Mouse (Mus musculus) forebrain, embryonic 12.5 days (tissue): ENCODE measurements around the gene Prex1. TPM values are rescaled to one million over a fixed set of nuclear protein-coding genes. Genes with fewer than 3 reads are reported as not detected.

Source experiments
- ATAC-seq: fragments of 200-750 bp; cut with Nextera tagmentation; 2 replicates; pipeline ENCODE4 v1.8.0; 2017; ENCODE audit warnings: moderate TSS enrichment; ENCODE audit not compliant: low FRiP score
- H3K27ac ChIP-seq: fragments of 300-500 bp; sonication (generic); 2 replicates; pipeline ENCODE4 v1.5.1; 2016; ENCODE audit warnings: mild to moderate bottlenecking
- H3K27me3 ChIP-seq: fragments of 300-500 bp; sonication (generic); 2 replicates; pipeline ENCODE4 v1.6.1; 2016; ENCODE audit warnings: mild to moderate bottlenecking
- H3K36me3 ChIP-seq: fragments of 300-500 bp; sonication (generic); replicated peaks from 2 replicates; pipeline ENCODE4 v1.6.1; 2016; ENCODE audit warnings: mild to moderate bottlenecking
- H3K4me1 ChIP-seq: fragments of 300-500 bp; sonication (generic); 2 replicates; pipeline ENCODE4 v1.6.1; 2016
- H3K4me2 ChIP-seq: fragments of 300-500 bp; sonication (generic); 2 replicates; pipeline ENCODE4 v1.6.1; 2016; ENCODE audit warnings: mild to moderate bottlenecking, moderate library complexity
- H3K4me3 ChIP-seq: fragments of 300-500 bp; sonication (generic); replicated peaks from 2 replicates; pipeline ENCODE4 v1.5.1; 2016; ENCODE audit warnings: mild to moderate bottlenecking
- H3K9ac ChIP-seq: fragments of 300-500 bp; sonication (generic); 2 replicates; pipeline ENCODE4 v1.6.1; 2016; ENCODE audit warnings: mild to moderate bottlenecking
- H3K9me3 ChIP-seq: fragments of 300-500 bp; sonication (generic); 2 replicates; pipeline ENCODE4 v1.6.1; 2016
- WGBS: fragments of 180-500 bp; shearing (Covaris S2); methylation state at CpG from one replicate; pipeline ENCODE4 v1.1.7; 2016; 5-methylcytosine and 5-hydroxymethylcytosine counted together
- polyA plus RNA-seq: library from polyadenylated mRNA; unstranded; fragments of >200 nt; fragmentation: Nextera tagmentation; extraction: Ambion mirVana; gene quantifications from 2 replicates; pipeline ENCODE4 v1.2.1, GENCODE M21; 2016

The Prex1 gene
- polyA plus RNA-seq, 1 experiment from 2014 or later = 29.9 TPM

DNA sequence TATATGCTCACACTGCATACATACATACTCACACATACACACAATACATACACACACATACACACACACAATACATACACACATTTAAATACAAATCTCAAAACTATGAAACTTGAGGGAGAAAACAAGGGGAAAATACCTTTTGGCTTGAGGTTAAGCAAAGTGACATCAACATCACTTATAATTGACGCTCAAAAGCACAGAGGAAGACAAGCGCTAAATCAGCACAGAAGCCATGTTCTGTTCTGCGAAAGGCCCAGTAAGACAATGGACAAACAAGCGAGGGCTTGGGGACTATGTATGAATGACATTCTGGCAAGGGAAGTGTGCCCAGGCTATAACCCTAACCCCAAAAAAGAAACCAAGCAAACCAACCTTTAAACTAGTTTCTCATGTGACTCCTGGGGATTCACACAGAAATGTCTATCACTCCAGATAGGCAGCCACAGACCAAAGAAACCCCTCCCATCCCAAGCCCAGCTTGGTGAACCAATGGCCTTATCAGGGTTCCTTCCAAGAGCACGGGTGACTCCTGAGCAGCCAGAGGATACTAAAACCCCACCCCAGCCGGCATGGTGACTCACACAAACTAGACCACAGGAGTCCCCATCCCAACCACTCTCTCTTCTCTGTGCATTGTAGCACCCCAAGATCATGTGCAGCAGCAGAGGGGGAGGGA lies 48.2 kb downstream of the Prex1 start:
- Histone ChIP-seq H3K4me2 (no peak overlapping the region), H3K9ac (no peak overlapping the region), H3K4me1 (peaks cover 78% of the 10 kb centered on the region), H3K27ac (no peak overlapping the region), H3K9me3 (no peaks in the 10 kb centered on the region), H3K4me3 (no peak overlapping the region), H3K27me3 (no peaks in the 10 kb centered on the region), H3K36me3 (no peaks in the 10 kb centered on the region)
- 79% methylated on average over 6 of the region's 6 CpGs for WGBS
- ATAC-seq = no peak

DNA sequence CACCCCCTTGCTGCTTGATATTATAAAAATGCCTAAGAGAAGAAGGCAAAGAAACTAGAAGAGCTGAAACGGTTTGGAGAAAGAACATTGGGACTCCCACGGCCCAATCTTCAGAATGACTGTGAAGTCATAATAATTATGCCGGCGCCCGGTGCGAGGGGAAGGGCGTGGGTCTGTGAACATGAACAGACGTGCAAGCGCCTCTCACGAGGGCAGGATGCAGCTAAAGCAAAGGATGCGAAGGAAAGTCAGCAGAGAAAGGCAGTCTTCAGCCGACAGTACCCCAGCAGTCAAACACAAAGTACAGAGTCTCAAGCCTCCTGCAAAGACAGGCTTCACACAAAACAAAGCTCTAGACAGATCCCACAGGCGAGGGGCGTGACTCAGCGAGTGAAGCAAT lies 49.1 kb downstream of the Prex1 start:
- H3K27me3 ChIP-seq = no peaks in the 10 kb centered on the region
- 78% methylated on average over 15 of the region's 15 CpGs for WGBS
- no peak for ATAC-seq
- no peak overlapping the region for H3K4me3 ChIP-seq
- H3K36me3 ChIP-seq = no peaks in the 10 kb centered on the region
- peaks cover 70% of the 10 kb centered on the region for H3K4me1 ChIP-seq
- H3K9me3 ChIP-seq = no peaks in the 10 kb centered on the region
- no peak overlapping the region for H3K9ac ChIP-seq
- no peak overlapping the region for H3K27ac ChIP-seq
- H3K4me2 ChIP-seq = no peak overlapping the region

DNA sequence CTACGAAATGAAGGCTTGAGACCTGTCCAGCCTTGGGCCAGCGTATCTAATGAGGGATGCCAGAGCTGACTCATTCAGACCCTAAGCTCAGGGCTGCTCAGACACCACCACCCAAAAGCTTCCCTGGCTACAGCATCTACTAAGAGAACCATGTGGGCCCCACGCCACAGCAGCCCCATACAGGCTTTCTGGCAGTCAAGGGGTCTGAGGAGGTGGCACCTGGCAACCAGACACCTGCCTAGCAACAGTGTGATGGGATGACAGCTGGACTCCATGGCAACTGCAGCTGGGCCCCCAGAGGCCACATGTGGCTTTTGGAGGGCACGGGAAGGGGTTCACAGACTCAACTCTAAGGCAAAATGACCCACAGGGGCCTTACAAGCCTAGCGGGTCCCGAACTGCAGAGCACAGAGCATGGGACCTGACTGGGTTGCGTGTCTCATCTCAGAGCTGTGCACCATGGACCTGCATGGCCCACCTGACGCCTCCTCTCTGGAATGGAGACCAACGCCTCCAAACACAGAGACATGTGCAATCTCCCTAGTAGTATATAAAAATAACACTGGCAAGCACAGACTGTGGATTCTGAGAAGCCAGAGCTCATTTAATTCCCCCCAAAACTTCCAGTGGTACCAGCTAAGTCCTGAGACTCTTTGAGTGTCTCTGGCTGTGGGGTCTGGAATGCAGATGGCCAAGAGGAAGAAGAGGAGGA lies 50.2 kb downstream of the Prex1 start:
- no peak overlapping the region for H3K9ac ChIP-seq
- H3K4me1 ChIP-seq = peaks cover 62% of the 10 kb centered on the region
- ATAC-seq = peak; percentile 43
- H3K27ac ChIP-seq = peak overlapping the region; percentile 51
- H3K36me3 ChIP-seq = no peaks in the 10 kb centered on the region
- no peak overlapping the region for H3K4me3 ChIP-seq
- 64% methylated on average over 9 of the region's 9 CpGs for WGBS
- no peaks in the 10 kb centered on the region for H3K9me3 ChIP-seq
- no peaks in the 10 kb centered on the region for H3K27me3 ChIP-seq
- H3K4me2 ChIP-seq = peak overlapping the region; percentile 16; the same call in 1 of the 2 replicates

DNA sequence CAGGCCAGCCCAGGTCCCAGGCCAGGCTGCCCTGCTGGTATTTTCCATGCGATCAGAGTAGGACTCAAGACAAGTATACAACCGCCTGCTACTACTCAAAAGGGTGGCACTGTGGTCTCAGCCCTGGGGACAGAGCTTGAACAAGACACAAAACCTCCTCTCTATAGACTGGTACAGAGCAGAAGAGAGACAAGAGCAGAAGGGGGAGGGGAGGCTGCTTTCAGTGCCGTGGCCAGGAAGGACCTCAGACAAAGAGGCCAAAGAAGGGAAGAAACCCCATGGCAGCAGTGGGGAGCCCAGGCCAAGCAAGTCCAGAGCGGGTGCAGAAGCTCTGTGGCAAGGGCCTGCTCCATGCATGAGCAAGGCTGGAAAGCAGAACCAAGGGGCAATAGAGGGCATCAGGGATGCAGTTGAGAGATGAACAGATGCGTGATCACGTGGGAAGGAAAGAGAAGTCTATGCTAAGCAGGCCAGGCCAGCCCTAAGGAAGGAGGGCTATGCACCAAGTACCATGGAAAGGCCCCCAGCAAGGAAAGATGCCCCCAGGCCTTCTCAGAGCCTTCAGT lies 51.0 kb downstream of the Prex1 start:
- 58% methylated on average over 6 of the region's 6 CpGs for WGBS
- H3K4me3 ChIP-seq = no peak overlapping the region
- no peaks in the 10 kb centered on the region for H3K27me3 ChIP-seq
- no peaks in the 10 kb centered on the region for H3K9me3 ChIP-seq
- ATAC-seq = no peak
- H3K9ac ChIP-seq = no peak overlapping the region
- no peak overlapping the region for H3K4me2 ChIP-seq
- H3K27ac ChIP-seq = peak overlapping the region; percentile 51; the same call in 1 of the 2 replicates
- peaks cover 62% of the 10 kb centered on the region for H3K4me1 ChIP-seq
- no peaks in the 10 kb centered on the region for H3K36me3 ChIP-seq

DNA sequence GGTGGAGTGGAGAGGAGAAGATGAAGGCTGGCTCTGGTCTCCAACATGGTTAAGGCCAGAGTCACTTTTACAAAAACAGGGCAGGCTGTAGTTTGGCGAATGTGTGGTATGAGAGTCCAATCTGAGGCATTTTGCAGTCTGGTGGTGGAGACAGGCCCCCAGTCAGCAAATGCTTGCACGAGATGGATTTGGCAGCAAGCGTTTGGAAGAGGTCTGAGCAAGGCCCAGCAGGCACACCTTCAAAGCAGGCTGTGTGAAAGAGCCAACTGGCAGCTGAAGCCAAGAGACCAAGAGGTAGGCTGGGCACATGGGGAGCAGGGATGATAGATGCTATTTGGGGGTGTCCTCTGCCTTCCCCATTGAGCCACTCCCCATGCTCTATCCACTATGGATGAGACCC lies 51.7 kb downstream of the Prex1 start:
- H3K36me3 ChIP-seq = no peaks in the 10 kb centered on the region
- H3K9me3 ChIP-seq = no peaks in the 10 kb centered on the region
- no peak for ATAC-seq
- H3K4me2 ChIP-seq = no peak overlapping the region
- H3K4me1 ChIP-seq = peaks cover 62% of the 10 kb centered on the region
- H3K27ac ChIP-seq = no peak overlapping the region
- 89% methylated on average over 3 of the region's 3 CpGs for WGBS
- no peaks in the 10 kb centered on the region for H3K27me3 ChIP-seq
- H3K4me3 ChIP-seq = no peak overlapping the region
- H3K9ac ChIP-seq = no peak overlapping the region

DNA sequence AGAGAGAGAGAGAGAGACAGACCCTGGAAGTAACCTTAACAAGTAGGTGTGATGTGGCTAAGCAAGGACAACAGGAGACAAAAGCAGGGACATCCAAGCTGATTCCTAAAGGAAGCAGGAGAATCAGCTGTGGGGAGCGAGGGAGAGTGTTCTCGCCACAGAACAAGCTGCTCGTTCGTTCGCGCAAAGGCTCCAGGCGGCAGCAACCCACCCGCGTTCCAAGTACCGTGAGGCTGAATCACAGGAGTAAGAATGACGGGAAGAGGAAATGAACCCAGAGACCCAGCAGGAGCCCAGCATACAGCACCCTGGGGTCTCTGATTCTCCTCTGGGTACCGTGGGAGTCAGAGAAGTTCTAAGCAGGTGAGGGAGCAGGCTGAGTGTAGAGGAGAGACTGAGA lies 52.1 kb downstream of the Prex1 start:
- Histone ChIP-seq H3K4me1 (peaks cover 67% of the 10 kb centered on the region), H3K27ac (no peak overlapping the region), H3K9me3 (no peaks in the 10 kb centered on the region)

DNA sequence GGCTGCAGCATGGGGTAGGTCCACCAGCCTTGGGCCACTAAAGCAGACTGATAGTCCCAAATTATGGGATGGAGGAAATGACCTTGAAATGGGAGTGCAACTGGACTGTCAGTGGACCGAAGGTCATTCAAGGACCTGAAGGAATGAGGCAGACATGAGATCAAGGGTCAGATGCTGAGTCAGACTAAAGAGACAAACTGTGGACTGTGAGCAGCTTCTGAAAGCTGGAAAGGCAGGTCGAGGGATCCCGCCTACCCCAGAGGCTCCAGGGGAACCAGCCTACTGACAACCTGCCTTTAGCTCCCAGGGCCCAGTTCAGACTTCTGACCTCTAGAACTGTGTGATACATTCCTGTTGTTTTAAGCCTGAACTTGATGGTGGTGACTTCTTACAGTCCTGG lies 55.3 kb downstream of the Prex1 start:
- H3K36me3 ChIP-seq = no peaks in the 10 kb centered on the region
- no peaks in the 10 kb centered on the region for H3K9me3 ChIP-seq
- peaks cover 71% of the 10 kb centered on the region for H3K4me1 ChIP-seq
- H3K9ac ChIP-seq = no peak overlapping the region
- no peak overlapping the region for H3K4me2 ChIP-seq
- H3K27me3 ChIP-seq = no peaks in the 10 kb centered on the region
- WGBS = 90% methylated on average over 3 of the region's 3 CpGs
- H3K27ac ChIP-seq = no peak overlapping the region
- no peak for ATAC-seq
- H3K4me3 ChIP-seq = no peak overlapping the region

More for the DNA sequence above, 52.1 kb downstream of the Prex1 start:
- Histone ChIP-seq H3K9ac (no peak overlapping the region), H3K4me3 (no peak overlapping the region), H3K36me3 (no peaks in the 10 kb centered on the region), H3K4me2 (no peak overlapping the region), H3K27me3 (no peaks in the 10 kb centered on the region)
- ATAC-seq = no peak
- WGBS = 81% methylated on average over 12 of the region's 12 CpGs

DNA sequence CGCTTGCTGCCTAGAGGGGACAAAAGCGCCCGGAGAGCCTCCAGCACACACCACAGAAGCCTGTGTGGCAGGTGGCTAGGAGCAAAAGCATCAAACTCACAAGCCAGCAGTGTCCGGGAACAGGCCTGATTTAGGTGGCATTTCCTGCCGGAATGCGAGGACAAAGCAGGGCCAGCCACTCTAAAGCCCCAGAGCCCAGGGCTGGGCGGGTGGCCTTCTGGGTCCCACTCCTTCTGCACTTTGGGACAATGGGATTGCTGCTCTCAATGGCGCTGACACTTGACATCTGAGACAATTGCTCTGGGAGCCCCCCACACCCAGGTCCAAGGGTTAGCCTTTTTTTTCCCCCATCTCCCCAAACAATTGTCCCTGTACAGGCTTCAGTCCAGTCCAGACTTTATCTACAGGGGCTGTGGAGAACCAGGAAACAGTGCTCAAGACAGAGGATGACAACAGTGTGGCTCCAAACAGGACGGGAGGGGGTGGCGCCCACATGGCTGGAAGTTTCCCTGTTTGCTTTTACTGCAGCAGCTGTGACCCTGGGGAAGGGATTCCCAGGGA lies 56.1 kb downstream of the Prex1 start:
- WGBS = 26% methylated on average over 10 of the region's 10 CpGs

DNA sequence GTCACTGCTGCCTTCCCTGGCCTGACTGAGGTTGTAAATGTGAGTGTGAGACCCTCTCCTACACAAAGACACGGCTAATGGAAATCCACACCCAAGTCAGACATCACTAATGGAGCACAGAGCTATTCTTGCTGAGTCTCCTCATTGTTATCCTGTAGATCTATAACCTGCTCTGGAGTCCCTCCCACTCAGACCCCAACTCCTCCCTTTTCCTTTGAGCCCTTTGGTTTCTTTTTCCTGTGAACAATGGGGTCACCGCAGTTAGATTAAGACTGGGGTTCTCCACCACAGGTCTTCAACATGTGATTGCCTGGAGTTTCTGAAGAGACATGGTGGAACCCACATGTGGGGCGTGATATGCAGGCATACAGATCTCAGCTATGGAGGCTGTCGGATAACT lies 57.0 kb downstream of the Prex1 start:
- H3K27ac ChIP-seq = peak overlapping the region; percentile 77
- no peak overlapping the region for H3K4me3 ChIP-seq
- peak overlapping the region; percentile 24 for H3K4me2 ChIP-seq
- WGBS = 55% methylated on average over 4 of the region's 4 CpGs
- H3K9ac ChIP-seq = 0 out of 2 replicates have a peak overlapping the region, but pooled peaks have one; percentile 3
- H3K9me3 ChIP-seq = no peaks in the 10 kb centered on the region
- ATAC-seq = no peak
- peaks cover 59% of the 10 kb centered on the region for H3K4me1 ChIP-seq
- no peaks in the 10 kb centered on the region for H3K27me3 ChIP-seq
- H3K36me3 ChIP-seq = no peaks in the 10 kb centered on the region

More for the DNA sequence above, 56.1 kb downstream of the Prex1 start:
- no peaks in the 10 kb centered on the region for H3K36me3 ChIP-seq
- H3K4me3 ChIP-seq = no peak overlapping the region
- H3K4me2 ChIP-seq = no peak overlapping the region
- H3K9ac ChIP-seq = no peak overlapping the region
- ATAC-seq = no peak
- H3K27me3 ChIP-seq = no peaks in the 10 kb centered on the region
- H3K9me3 ChIP-seq = no peaks in the 10 kb centered on the region
- peaks cover 67% of the 10 kb centered on the region for H3K4me1 ChIP-seq
- peak overlapping the region; percentile 77 for H3K27ac ChIP-seq

DNA sequence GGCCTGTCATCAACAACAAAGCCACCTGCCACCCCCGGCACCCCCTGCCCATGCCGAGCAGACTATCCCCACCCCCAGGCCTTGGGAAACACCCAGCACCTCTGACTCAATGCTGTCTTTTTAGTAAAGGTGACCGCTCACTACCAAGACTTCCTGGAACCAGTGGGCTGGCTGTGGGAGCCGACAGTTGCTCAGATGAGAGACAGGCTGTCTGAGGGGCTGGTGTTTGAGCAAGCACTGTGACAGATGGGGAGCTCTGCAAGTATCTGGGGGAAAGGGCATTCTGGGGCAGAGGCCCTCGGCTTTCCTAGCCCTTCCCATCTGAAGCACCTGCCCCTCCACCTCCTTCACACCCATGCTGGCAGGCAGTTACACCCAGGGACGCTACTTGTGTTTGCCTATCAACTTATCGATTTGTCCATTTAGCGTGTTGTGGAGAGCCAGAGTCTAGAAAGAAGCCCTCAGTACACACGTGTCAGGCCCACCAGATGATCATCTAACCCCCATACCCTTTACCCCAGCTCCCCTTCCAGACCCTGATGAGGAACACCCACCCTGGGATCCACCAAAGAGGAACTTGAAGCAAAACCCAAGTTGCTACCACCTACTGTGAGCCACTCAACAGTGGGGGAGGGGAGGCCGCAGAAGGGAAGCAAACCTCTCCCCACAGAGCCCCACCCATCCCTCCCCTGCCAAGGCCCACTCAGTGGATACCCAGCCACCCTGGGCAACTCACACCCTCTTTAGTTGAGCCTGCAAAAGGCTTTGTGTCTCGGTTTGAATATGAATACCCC lies 57.7 kb downstream of the Prex1 start:
- no peaks in the 10 kb centered on the region for H3K9me3 ChIP-seq
- peaks cover 62% of the 10 kb centered on the region for H3K4me1 ChIP-seq
- H3K36me3 ChIP-seq = no peaks in the 10 kb centered on the region
- no peak overlapping the region for H3K9ac ChIP-seq
- ATAC-seq = no peak
- WGBS = 62% methylated on average over 11 of the region's 11 CpGs
- no peak overlapping the region for H3K4me3 ChIP-seq
- peak overlapping the region; percentile 77 for H3K27ac ChIP-seq
- H3K4me2 ChIP-seq = peak overlapping the region; percentile 24
- H3K27me3 ChIP-seq = no peaks in the 10 kb centered on the region

DNA sequence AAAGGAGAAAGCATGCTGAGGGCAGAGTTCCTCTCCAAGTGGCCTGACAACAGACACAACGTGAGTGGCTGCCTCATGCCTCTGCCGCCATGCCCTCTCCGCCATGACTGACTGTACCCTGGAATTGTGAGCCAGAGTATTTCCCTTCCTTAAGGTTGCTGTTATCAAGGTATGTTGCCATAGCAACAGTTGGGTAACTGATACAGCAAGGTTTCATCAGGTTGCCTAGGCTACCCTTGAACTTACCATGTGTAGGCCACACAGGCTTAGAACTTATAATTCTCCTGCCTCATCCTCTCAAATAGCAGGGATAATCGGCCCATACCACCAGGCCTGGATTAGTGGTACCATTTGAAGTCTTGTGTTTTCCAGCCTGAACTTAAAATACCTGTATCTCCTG lies 58.3 kb downstream of the Prex1 start:
- H3K4me1 ChIP-seq = peaks cover 68% of the 10 kb centered on the region
- H3K4me2 ChIP-seq = no peak overlapping the region
- H3K9me3 ChIP-seq = no peaks in the 10 kb centered on the region
- no peaks in the 10 kb centered on the region for H3K36me3 ChIP-seq
- ATAC-seq = no peak
- H3K9ac ChIP-seq = no peak overlapping the region
- H3K4me3 ChIP-seq = no peak overlapping the region
- 91% methylated on average over 4 of the region's 4 CpGs for WGBS
- H3K27me3 ChIP-seq = no peaks in the 10 kb centered on the region
- H3K27ac ChIP-seq = peak overlapping the region; percentile 77; the same call in 1 of the 2 replicates

DNA sequence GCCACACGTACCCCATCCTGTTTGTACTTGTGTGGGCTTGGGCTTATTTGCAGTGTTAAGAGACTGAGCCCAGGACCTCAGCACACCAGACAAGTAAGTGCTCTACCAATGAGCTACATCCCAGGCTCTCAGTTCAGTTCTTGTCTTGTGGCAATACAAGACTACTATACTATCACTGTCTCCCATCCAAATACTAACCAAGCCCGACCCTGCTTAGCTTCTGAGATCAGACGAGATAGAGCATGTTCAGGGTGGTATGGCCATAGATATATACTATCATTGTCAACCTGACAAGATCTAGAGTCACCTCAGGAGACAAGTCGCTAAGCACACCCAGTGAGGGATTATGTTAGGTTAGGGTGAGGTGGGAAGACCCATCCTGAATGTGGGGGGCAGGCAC lies 58.8 kb downstream of the Prex1 start:
- WGBS = 89% methylated on average over 4 of the region's 4 CpGs
- no peak for ATAC-seq
- H3K9me3 ChIP-seq = no peaks in the 10 kb centered on the region
- no peaks in the 10 kb centered on the region for H3K36me3 ChIP-seq
- H3K4me3 ChIP-seq = no peak overlapping the region
- H3K27ac ChIP-seq = peak overlapping the region; percentile 20; the same call in 1 of the 2 replicates
- H3K4me1 ChIP-seq = peaks cover 71% of the 10 kb centered on the region
- H3K4me2 ChIP-seq = no peak overlapping the region
- H3K27me3 ChIP-seq = no peaks in the 10 kb centered on the region
- H3K9ac ChIP-seq = no peak overlapping the region
